Mouse (Mus musculus): ENCODE data around the gene Gm11111.

Gene Gm11111

GRCm38 (mm10) chr5:98582051-98582450, 29.6 kb downstream of the Gm11111 start:
- DNase-seq (ENCODE audit: low spot score in 2 of 2) = no peak

DNA sequence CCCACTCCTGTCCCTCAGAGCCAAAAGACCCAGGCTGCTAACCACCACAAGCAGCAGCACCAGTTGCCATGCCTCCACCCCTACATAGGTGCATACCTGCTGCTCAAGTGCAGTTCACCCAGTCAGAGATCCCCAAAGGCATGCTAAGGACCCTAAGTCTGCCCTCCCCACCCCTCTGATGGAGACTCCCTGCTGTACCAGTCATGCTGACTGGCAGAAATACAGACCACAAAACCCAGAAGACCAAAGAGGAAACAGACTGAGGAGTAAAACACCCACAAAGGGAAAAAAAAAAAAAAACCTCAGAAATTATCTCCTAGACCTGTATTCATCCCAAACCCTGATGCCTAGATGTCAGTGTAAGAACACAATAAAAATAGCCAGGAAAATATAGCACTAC, 33.4 kb downstream of the Gm11111 start:
- no peak for DNase-seq (ENCODE audit: low spot score in 2 of 2)
